Mouse (Mus musculus) limb, embryonic 12.5 days (tissue): Measurements from ENCODE around the gene Tfcp2l1. TPM values are rescaled to one million over a fixed set of nuclear protein-coding genes. Genes with fewer than 3 reads are reported as not detected.

ENCODE experiments used
- polyA plus RNA-seq: library from polyadenylated mRNA; unstranded; fragments of >200 nt; fragmentation: Nextera tagmentation; extraction: Ambion mirVana; gene quantifications from 2 replicates; pipeline ENCODE4 v1.2.1, GENCODE M21; 2016

Gene Tfcp2l1
- polyA plus RNA-seq, 1 experiment from 2014 or later: 0.23 TPM

Other genes with a start within 250 kb of the Tfcp2l1 start
- gene Clasp1, start 238.9 kb upstream of the Tfcp2l1 start, polyA plus RNA-seq: 77.7 and 78.5 TPM in 2 replicates